Mouse (Mus musculus): Measurements from ENCODE around the gene Eef1akmt2. TPM values are rescaled to one million over a fixed set of nuclear protein-coding genes. Genes with fewer than 3 reads are reported as not detected.

Eef1akmt2 gene
- total and polyA plus RNA-seq, 3 experiments: 5.2 to 7.7 (median 7.7) TPM

DNA sequence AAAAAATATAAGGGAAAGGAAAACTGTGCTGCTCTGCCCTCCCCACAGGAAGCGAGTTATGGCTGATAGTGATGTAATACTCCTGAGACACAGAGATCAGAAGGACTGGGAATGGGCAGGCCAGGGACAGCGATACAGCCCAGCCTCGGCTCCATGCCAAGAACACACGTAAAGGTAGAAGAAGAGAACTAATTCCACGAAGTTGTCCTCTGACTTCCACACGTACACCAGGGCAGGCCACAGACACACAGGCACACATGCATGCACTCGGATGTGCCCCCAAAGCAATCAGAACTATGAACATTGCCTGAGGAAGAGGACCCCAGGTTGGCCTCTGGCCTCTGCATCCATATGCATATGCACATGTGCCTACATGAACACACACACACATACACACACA lies 48.0 kb downstream of the Eef1akmt2 start:
- 23% methylated on average over 7 of the region's 7 CpGs for WGBS
- Histone ChIP-seq H3K4me1 (ENCODE audit: control insufficient read depth, insufficient read depth, low read length) (peaks cover 79% of the 10 kb centered on the region), H3K79me2 (replicated peaks; ENCODE audit: control insufficient read depth, insufficient read depth, low read length) (peaks cover 11% of the 10 kb centered on the region), H3K4me3 (no peak overlapping the region), H3K9ac (ENCODE audit: low read depth, low read length) (no peak overlapping the region), H3K27ac (peak overlapping the region; percentile 81), H3K27me3 (ENCODE audit: control insufficient read depth, insufficient read depth, low read length) (no peaks in the 10 kb centered on the region), H3K36me3 (ENCODE audit: control insufficient read depth, insufficient read depth, low read length) (peaks cover 22% of the 10 kb centered on the region)
- TF ChIP-seq CTCF (IDR thresholded peaks at IDR 0.05) (no peak), POLR2A (IDR thresholded peaks at IDR 0.05; ENCODE audit: insufficient read depth, low read depth, low read length) (no peak), EP300 (IDR thresholded peaks at IDR 0.05; ENCODE audit: insufficient read depth, low read depth, low read length) (no peak)
- intact Hi-C loops (cut with DNase I): no loop called here
- DNase-seq: peak in 1 of 2 experiments; percentile 44

DNA sequence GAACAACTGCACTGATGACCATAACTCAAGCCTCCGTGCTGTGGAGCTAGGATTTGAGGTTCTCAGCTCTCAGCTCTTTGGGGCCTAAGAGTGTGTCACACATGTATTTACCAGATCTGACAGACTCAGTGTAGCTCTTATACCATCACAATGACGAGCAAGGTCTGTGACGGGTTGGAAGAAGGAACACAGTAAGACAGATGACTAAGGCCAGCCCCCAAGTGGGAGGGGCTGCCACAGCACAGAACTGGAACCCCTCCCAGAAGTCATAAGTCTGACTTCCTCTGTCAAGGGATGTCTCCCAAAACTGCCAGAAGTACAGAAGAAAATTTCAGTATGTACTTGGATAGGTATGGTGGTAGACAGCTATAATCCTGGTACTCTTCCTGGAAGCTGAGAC lies 48.5 kb downstream of the Eef1akmt2 start:
- no peak overlapping the region for H3K9ac ChIP-seq (ENCODE audit: low read depth, low read length)
- peak overlapping the region; percentile 81 for H3K27ac ChIP-seq
- peaks cover 83% of the 10 kb centered on the region for H3K4me1 ChIP-seq (ENCODE audit: control insufficient read depth, insufficient read depth, low read length)
- TF ChIP-seq EP300 (IDR thresholded peaks at IDR 0.05; ENCODE audit: insufficient read depth, low read depth, low read length) (no peak), POLR2A (IDR thresholded peaks at IDR 0.05; ENCODE audit: insufficient read depth, low read depth, low read length) (0 out of 2 replicates have a peak, but pooled peaks have one; percentile 27)
- WGBS: 34% methylated on average over 3 of the region's 3 CpGs
- H3K36me3 ChIP-seq (ENCODE audit: control insufficient read depth, insufficient read depth, low read length): peaks cover 22% of the 10 kb centered on the region
- intact Hi-C loops (cut with DNase I): no loop called here
- H3K27me3 ChIP-seq (ENCODE audit: control insufficient read depth, insufficient read depth, low read length): no peaks in the 10 kb centered on the region
- DNase-seq: peak; percentile 56 to 72
- H3K79me2 ChIP-seq (replicated peaks; ENCODE audit: control insufficient read depth, insufficient read depth, low read length): peaks cover 11% of the 10 kb centered on the region
- H3K4me3 ChIP-seq: no peak overlapping the region

DNA sequence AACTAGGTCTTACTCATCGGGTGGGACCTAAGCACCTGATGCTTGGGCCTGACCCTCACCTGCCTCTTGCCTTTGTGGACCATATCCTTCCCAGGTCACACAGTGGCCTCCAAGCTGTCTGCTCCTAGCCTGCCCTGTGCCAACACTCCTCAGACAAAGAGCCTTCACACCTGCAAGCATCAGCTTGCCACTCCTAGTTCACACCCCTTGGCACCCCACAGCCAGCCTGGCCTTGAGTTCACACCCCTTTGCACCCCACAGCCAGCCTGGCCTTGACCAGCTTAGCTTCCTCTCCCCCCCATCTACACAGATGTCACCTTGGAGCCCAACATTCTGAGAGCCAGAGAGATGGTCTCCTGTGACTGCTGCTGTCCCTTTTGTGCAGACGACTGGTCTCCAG lies 49.1 kb downstream of the Eef1akmt2 start:
- intact Hi-C loops (cut with DNase I): no loop called here
- H3K4me3 ChIP-seq: no peak overlapping the region
- H3K36me3 ChIP-seq (ENCODE audit: control insufficient read depth, insufficient read depth, low read length): peaks cover 21% of the 10 kb centered on the region
- peak overlapping the region; percentile 81 for H3K27ac ChIP-seq
- no peaks in the 10 kb centered on the region for H3K27me3 ChIP-seq (ENCODE audit: control insufficient read depth, insufficient read depth, low read length)
- no peak for TF ChIP-seq POLR2A (IDR thresholded peaks at IDR 0.05; ENCODE audit: insufficient read depth, low read depth, low read length)
- no peak for TF ChIP-seq EP300 (IDR thresholded peaks at IDR 0.05; ENCODE audit: insufficient read depth, low read depth, low read length)
- TF ChIP-seq CTCF (IDR thresholded peaks at IDR 0.05): no peak
- H3K9ac ChIP-seq (ENCODE audit: low read depth, low read length): no peak overlapping the region
- H3K4me1 ChIP-seq (ENCODE audit: control insufficient read depth, insufficient read depth, low read length): peaks cover 84% of the 10 kb centered on the region
- peaks cover 8% of the 10 kb centered on the region for H3K79me2 ChIP-seq (replicated peaks; ENCODE audit: control insufficient read depth, insufficient read depth, low read length)
- WGBS: 57% methylated on average over 2 of the region's 2 CpGs
- peak in 1 of 2 experiments; percentile 31 for DNase-seq

DNA sequence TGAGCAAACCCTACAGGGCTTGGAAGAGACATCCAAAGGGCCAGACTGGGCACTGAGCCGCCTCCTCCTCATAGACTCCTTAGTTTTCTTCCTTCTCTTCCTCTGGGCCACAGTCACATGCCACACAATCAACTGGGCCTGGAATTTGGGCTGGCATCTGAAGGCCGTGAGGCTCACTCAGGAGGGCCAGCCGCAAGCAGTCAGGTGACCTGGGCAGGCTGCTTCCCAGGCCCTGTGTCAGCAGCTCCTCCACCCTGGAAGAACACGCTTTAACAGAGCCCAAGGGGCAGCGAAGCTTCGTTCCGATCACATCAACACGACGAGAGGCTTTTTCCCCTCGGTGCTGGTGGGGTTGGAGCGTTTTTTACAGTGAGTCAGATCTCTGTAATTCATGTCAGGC lies 49.8 kb downstream of the Eef1akmt2 start:
- no peak for TF ChIP-seq CTCF (IDR thresholded peaks at IDR 0.05)
- no peak for TF ChIP-seq EP300 (IDR thresholded peaks at IDR 0.05; ENCODE audit: insufficient read depth, low read depth, low read length)
- TF ChIP-seq POLR2A (IDR thresholded peaks at IDR 0.05; ENCODE audit: insufficient read depth, low read depth, low read length): no peak
- Histone ChIP-seq H3K4me3 (no peak overlapping the region), H3K4me1 (ENCODE audit: control insufficient read depth, insufficient read depth, low read length) (peaks cover 82% of the 10 kb centered on the region), H3K36me3 (ENCODE audit: control insufficient read depth, insufficient read depth, low read length) (peaks cover 20% of the 10 kb centered on the region), H3K9ac (ENCODE audit: low read depth, low read length) (0 out of 2 replicates have a peak overlapping the region, but pooled peaks have one; percentile 3), H3K79me2 (replicated peaks; ENCODE audit: control insufficient read depth, insufficient read depth, low read length) (peaks cover 8% of the 10 kb centered on the region), H3K27me3 (ENCODE audit: control insufficient read depth, insufficient read depth, low read length) (no peaks in the 10 kb centered on the region), H3K27ac (peak overlapping the region; percentile 81)
- intact Hi-C loops (cut with DNase I): no loop called here
- WGBS: 57% methylated on average over 11 of the region's 11 CpGs
- peak; percentile 36 to 51 for DNase-seq

DNA sequence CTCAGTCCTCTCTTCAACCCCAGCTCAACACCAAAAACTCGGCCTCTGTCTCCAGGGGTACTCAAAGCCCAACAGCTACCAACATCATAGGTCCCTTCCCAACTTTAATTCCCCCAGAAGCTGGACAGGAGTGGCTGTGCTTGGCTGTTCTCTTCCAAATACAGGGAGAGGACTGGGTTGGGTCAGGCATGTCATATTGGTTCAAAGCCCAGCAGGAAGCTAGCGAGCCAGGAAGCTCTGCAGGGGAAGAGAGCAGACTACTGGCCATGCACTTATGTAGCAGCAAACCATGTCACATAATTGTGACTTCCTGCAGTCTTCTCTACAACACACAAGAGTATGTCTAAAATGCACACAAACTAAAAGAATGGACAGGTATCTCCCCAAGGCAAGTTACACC lies 50.4 kb downstream of the Eef1akmt2 start:
- Histone ChIP-seq H3K79me2 (replicated peaks; ENCODE audit: control insufficient read depth, insufficient read depth, low read length) (peaks cover 8% of the 10 kb centered on the region), H3K27ac (peak overlapping the region; percentile 81), H3K27me3 (ENCODE audit: control insufficient read depth, insufficient read depth, low read length) (no peaks in the 10 kb centered on the region), H3K36me3 (ENCODE audit: control insufficient read depth, insufficient read depth, low read length) (peaks cover 18% of the 10 kb centered on the region), H3K9ac (ENCODE audit: low read depth, low read length) (no peak overlapping the region), H3K4me3 (no peak overlapping the region), H3K4me1 (ENCODE audit: control insufficient read depth, insufficient read depth, low read length) (peaks cover 76% of the 10 kb centered on the region)
- DNase-seq: peak; percentile 59 to 63
- WGBS: 40% methylated on average over 2 of the region's 2 CpGs
- peak; percentile 46 for TF ChIP-seq CTCF (IDR thresholded peaks at IDR 0.05)
- TF ChIP-seq EP300 (IDR thresholded peaks at IDR 0.05; ENCODE audit: insufficient read depth, low read depth, low read length): peak; percentile 53; the same call in 1 of the 2 replicates
- TF ChIP-seq POLR2A (IDR thresholded peaks at IDR 0.05; ENCODE audit: insufficient read depth, low read depth, low read length): no peak
- intact Hi-C loops (cut with DNase I): no loop called here

DNA sequence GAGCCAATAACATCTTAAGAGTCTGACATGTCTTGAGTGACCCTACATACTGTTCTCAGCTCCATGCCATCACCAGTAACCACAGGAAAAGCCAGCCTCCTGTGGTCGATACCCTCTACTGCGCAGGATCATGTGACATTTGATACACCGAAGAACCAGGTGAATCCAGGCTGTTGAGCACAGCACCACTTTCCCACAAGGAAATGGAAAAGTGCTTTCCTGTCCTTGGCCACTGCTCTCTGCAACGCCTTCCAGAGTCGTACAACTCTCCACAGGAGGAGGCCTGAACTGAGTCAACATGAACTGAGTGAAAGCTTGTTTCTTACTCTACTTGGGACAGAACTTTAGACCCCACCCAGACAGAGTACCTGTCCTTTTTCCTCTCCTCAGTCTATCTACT lies 51.0 kb downstream of the Eef1akmt2 start:
- no peaks in the 10 kb centered on the region for H3K27me3 ChIP-seq (ENCODE audit: control insufficient read depth, insufficient read depth, low read length)
- TF ChIP-seq EP300 (IDR thresholded peaks at IDR 0.05; ENCODE audit: insufficient read depth, low read depth, low read length) (no peak), CTCF (IDR thresholded peaks at IDR 0.05) (no peak), POLR2A (IDR thresholded peaks at IDR 0.05; ENCODE audit: insufficient read depth, low read depth, low read length) (no peak)
- peak overlapping the region; percentile 81 for H3K27ac ChIP-seq
- H3K9ac ChIP-seq (ENCODE audit: low read depth, low read length): no peak overlapping the region
- H3K4me1 ChIP-seq (ENCODE audit: control insufficient read depth, insufficient read depth, low read length): peaks cover 70% of the 10 kb centered on the region
- H3K36me3 ChIP-seq (ENCODE audit: control insufficient read depth, insufficient read depth, low read length): peaks cover 15% of the 10 kb centered on the region
- WGBS: 58% methylated on average over 5 of the region's 5 CpGs
- H3K79me2 ChIP-seq (replicated peaks; ENCODE audit: control insufficient read depth, insufficient read depth, low read length): peaks cover 8% of the 10 kb centered on the region
- intact Hi-C loops (cut with DNase I): no loop called here
- peak in 1 of 2 experiments; percentile 35 for DNase-seq
- no peak overlapping the region for H3K4me3 ChIP-seq
